Mouse (Mus musculus): Measurements from ENCODE around the gene Lrrc31.

Gene Lrrc31

GRCm38 (mm10) chr3:30690976-30691375 is 8.7 kb downstream of the Lrrc31 start:
- DNase-seq (ENCODE audit: low spot score in 2 of 2): no peak

DNA sequence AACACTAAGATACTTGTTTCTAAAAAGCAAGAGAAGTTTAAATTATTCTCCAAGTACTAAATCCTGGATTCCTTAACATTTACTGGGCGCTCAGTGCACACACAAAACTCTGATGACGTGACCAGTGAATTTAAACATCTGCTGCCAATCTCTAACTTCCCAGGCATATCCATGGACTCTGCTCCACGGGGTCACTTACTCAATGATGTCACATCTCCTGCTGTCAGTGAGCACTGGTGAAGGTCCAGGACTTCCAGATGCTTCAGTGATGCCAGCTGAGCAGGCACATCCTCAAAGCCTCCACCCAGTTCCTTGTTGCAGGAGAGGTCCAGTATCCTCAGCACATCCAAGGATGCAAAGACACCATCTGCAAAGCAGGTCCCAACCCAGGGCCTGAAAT is 12.4 kb downstream of the Lrrc31 start:
- no peak for DNase-seq (ENCODE audit: low spot score in 2 of 2)

DNA sequence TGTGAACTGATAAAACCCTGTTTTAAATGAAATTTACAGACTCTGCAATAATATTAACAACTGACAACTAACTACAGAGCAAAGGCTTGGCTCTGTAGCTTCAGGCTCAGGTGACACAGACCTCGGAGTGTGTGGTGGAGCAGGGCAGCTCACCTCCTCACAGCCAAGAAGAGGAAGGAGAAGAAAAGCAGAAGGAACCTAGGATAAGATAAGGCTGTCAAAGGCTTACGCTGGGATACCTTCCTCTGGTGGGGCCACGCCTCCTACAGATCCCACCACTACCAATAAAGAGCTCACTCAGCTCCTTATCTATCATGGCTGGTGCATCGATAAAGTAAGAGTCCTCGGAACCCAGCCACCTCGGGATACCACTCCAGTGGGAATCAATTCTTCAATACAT is 16.5 kb downstream of the Lrrc31 start:
- DNase-seq (ENCODE audit: low spot score in 2 of 2): no peak

- no peak for DNase-seq (ENCODE audit: low spot score in 2 of 2)
Measured at GRCm38 (mm10) chr3:30658486-30658885, 41.2 kb downstream of the Lrrc31 start.

GRCm38 (mm10) chr3:30655937-30656336 is 43.7 kb downstream of the Lrrc31 start:
- no peak for DNase-seq (ENCODE audit: low spot score in 2 of 2)

GRCm38 (mm10) chr3:30650062-30650841 is 49.4 kb downstream of the Lrrc31 start:
- DNase-seq (ENCODE audit: low spot score in 2 of 2): peak in 1 of 2 experiments; percentile 25

- DNase-seq (ENCODE audit: low spot score in 2 of 2): no peak
Measured at GRCm38 (mm10) chr3:30648466-30648865, 51.2 kb downstream of the Lrrc31 start.

- DNase-seq (ENCODE audit: low spot score in 2 of 2): peak in 1 of 2 experiments; percentile 23
Measured at GRCm38 (mm10) chr3:30647440-30648090, 52.1 kb downstream of the Lrrc31 start, which contains the start of gene Lrrc34. Gene Lrrc34 (minus strand): TSS chr3:30647869.

- DNase-seq (ENCODE audit: low spot score in 2 of 2): no peak
Measured at GRCm38 (mm10) chr3:30646761-30647160, 52.9 kb downstream of the Lrrc31 start.

DNA sequence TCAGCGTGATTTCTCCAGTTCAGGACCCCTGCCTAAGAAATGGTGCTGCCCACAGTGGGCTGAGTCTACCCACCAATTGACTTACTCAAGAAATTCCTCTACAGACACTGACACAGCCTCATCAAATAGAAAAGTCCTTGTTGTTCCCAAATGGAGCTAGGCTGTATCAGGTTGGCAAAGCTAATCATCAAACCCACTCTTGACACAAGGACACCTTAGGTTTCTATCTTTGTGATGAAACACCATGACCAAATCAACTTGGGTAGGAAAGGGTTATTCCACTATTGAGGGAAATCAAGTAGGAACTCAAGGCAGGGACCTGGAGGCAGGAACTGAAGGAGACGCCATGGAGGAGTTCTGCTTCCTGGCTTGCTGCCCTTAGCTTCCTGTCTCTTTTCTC is 55.4 kb downstream of the Lrrc31 start, which contains the start of gene Lrriq4:
Gene Lrriq4, plus strand, starts transcription at position 301 of the 400 bp plus-strand sequence.
- no peak for DNase-seq (ENCODE audit: low spot score in 2 of 2)

DNA sequence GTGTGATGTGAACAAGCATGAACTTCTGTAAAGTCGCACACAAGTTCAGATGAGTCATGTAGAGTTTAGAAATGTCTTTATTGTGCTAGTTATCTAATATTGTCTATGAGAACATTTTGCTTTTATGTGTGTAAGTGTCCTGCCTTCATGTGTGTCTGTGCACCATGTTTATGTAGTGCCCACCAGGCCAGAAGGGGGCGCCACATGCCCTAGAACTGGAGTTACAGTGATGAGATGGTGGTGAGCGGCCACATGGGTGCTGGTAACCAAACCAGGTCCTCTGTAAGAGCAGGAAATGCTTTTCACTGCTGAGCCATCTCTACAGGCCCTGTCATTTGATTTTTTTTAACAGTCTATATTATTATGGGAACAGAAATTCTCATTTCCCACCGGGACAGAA is 64.0 kb downstream of the Lrrc31 start:
- DNase-seq (ENCODE audit: low spot score in 2 of 2): no peak

DNA sequence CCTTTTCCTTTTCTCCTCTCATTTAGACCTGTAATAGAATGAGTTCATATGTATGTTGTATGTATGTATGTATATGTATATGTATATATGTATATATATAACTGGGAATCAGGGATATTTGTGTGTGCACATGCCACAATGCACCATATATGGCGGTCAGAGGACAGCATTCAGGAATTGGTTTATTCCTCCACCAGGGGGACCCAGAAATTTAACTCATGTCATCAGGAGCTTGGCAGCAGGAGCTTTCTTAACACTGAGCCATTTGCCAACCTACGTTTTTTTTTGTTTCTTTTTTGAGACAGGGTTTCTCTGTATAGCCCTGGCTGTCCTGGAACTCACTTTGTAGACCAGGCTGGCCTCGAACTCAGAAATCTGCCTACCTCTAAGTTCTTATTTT is 66.0 kb downstream of the Lrrc31 start:
- no peak for DNase-seq (ENCODE audit: low spot score in 2 of 2)
